Mouse (Mus musculus) stomach, embryonic 15.5 days (tissue): ENCODE data around the gene Shq1. TPM values are rescaled to one million over a fixed set of nuclear protein-coding genes. Genes with fewer than 3 reads are reported as not detected.
A peak's percentile ranks its signal among the peaks of the same experiment; 100 is the strongest.

Experiments
- ATAC-seq: fragments of 200-750 bp; cut with Nextera tagmentation; 2 replicates; pipeline ENCODE4 v1.8.0; 2017; ENCODE audit warnings: low read depth, moderate number of reproducible peaks, moderate TSS enrichment; ENCODE audit not compliant: insufficient read depth, low FRiP score
- H3K27ac ChIP-seq: fragments of 300-500 bp; sonication (generic); 2 replicates; pipeline ENCODE4 v1.5.1; 2015; ENCODE audit warnings: mild to moderate bottlenecking, inconsistent platforms
- H3K27me3 ChIP-seq: fragments of 300-500 bp; sonication (generic); replicated peaks from 2 replicates; pipeline ENCODE4 v1.6.1; 2015; ENCODE audit warnings: inconsistent platforms
- H3K36me3 ChIP-seq: fragments of 300-500 bp; sonication (generic); 2 replicates; pipeline ENCODE4 v1.6.1; 2015; ENCODE audit warnings: inconsistent platforms
- H3K4me1 ChIP-seq: fragments of 300-500 bp; sonication (generic); 2 replicates; pipeline ENCODE4 v1.6.1; 2015; ENCODE audit warnings: inconsistent platforms
- H3K4me2 ChIP-seq: fragments of 300-500 bp; sonication (generic); 2 replicates; pipeline ENCODE4 v1.6.1; 2015; ENCODE audit warnings: mild to moderate bottlenecking, inconsistent platforms
- H3K4me3 ChIP-seq: fragments of 300-500 bp; sonication (generic); replicated peaks from 2 replicates; pipeline ENCODE4 v1.5.1; 2015; ENCODE audit warnings: inconsistent platforms
- H3K9ac ChIP-seq: fragments of 300-500 bp; sonication (generic); 2 replicates; pipeline ENCODE4 v1.6.1; 2015; ENCODE audit warnings: inconsistent platforms
- H3K9me3 ChIP-seq: fragments of 300-500 bp; sonication (generic); 2 replicates; pipeline ENCODE4 v1.6.1; 2016; ENCODE audit warnings: inconsistent platforms
- WGBS: fragments of 180-500 bp; shearing (Covaris S2); methylation state at CpG from one replicate; pipeline ENCODE4 v1.1.7; 2015; 5-methylcytosine and 5-hydroxymethylcytosine counted together
- polyA plus RNA-seq: library from polyadenylated mRNA; unstranded; fragments of >200 nt; fragmentation: Nextera tagmentation; extraction: Ambion mirVana; gene quantifications from 2 replicates; pipeline ENCODE4 v1.2.1, GENCODE M21; 2015

Gene Shq1
- polyA plus RNA-seq, 1 experiment from 2014 or later: 15.6 TPM

DNA sequence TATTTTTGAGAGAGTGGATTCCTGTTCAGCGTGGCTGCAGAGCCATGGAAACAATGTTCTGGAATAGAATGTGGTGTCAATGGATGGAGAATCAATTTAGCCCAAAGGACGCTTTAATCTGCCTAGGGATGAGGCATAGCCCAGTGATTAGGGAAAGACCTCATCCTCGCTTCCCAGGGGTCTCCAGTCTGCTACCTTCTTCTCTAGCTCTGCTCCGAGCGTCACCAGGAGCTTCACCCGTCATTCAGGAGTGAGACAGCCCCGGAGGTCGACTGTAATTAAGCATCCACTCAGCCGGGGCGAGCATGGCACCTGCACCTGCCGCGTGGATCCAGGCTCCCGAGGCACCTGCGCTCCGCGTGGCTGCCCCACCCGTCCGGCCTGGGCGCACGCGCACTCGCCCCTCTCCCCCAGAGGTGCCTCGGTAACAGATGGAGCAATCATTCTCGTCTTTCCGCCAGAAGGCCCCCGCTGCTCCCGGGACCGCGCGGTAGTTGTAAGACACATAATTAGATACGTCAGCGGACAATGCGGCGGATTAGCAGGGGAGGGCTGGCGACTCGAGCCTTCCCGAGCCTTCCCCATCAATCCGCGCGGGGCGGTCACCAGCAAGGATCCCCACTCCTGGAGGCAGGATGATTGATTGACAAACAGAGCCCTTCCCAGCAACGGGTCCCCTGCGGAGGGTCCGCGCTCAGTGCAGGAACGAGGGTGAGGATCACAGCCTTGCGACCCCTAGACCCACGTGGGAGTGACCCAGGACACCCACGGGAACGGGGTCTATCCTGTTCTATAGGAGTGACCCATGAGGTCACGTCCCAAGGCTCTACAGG is 108.0 kb downstream of the Shq1 start:
- peak overlapping the region; percentile 40 for H3K4me3 ChIP-seq
- 1% methylated on average over 51 of the region's 51 CpGs for WGBS
- H3K27ac ChIP-seq: no peak overlapping the region
- H3K36me3 ChIP-seq: no peaks in the 10 kb centered on the region
- H3K27me3 ChIP-seq: peaks cover 11% of the 10 kb centered on the region
- peaks cover 16% of the 10 kb centered on the region; the same call in 1 of the 2 replicates for H3K4me1 ChIP-seq
- ATAC-seq: peak; percentile 12; the same call in 1 of the 2 replicates
- H3K9me3 ChIP-seq: no peaks in the 10 kb centered on the region
- peak overlapping the region; percentile 99 for H3K4me2 ChIP-seq
- H3K9ac ChIP-seq: 0 out of 2 replicates have a peak overlapping the region, but pooled peaks have one; percentile 27

GRCm38 (mm10) chr6:100558057-100558456 is 112.9 kb downstream of the Shq1 start:
- peaks cover 5% of the 10 kb centered on the region; the same call in 1 of the 2 replicates for H3K4me1 ChIP-seq
- no peak overlapping the region for H3K27ac ChIP-seq
- ATAC-seq: no peak
- no peak overlapping the region for H3K4me2 ChIP-seq
- no peaks in the 10 kb centered on the region for H3K9me3 ChIP-seq
- H3K4me3 ChIP-seq: no peak overlapping the region
- peaks cover 13% of the 10 kb centered on the region for H3K27me3 ChIP-seq
- whole genome bisulfite sequencing: 57% methylated on average over 8 of the region's 8 CpGs
- H3K9ac ChIP-seq: no peak overlapping the region
- no peaks in the 10 kb centered on the region for H3K36me3 ChIP-seq

DNA sequence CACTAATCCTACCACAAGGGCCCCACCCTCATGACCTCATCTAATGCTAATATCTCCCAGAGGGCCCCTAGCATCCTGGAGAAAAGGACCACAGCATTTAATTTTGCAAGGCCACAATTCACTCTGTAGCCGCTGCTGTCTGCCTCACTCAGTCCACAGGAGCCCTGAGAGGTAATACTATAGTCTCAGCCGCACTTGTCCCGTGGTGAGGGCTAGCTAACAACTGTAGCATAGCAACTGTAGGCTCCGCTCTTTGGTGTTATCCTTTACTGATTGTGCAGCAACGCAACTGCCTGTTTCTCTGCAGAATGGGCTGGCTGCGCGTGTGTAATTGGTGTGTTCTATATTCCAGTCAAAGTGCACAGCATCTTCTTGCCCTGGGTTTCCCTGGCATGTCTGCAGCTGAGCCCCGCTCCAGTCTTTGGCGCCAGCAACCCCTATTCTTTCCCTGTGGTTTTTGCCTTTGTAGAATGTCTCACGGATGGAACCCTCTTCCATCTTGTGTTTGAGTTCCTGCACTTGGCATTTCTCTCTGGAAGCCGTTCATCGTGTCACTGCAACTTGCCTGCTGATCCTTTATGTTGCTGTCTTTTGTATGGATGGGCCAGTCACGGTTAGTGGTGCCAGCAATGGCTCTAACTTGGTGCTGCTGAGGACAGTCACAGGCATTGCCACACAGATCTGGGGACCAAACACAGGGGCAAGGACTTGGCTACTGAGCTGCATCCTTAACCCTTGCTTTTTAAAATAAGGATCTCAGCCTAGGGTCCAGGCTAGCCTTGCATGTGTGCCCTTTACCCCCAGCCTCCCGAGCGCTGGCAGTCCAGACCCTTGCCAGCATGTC is 128.6 kb downstream of the Shq1 start:
- H3K36me3 ChIP-seq: no peaks in the 10 kb centered on the region
- no peak overlapping the region for H3K4me2 ChIP-seq
- WGBS: 80% methylated on average over 15 of the region's 15 CpGs
- H3K27ac ChIP-seq: no peak overlapping the region
- H3K4me1 ChIP-seq: peaks cover 6% of the 10 kb centered on the region
- no peaks in the 10 kb centered on the region for H3K9me3 ChIP-seq
- H3K9ac ChIP-seq: no peak overlapping the region
- H3K27me3 ChIP-seq: no peaks in the 10 kb centered on the region
- no peak for ATAC-seq
- H3K4me3 ChIP-seq: no peak overlapping the region

- Histone ChIP-seq H3K4me1 (peaks cover 6% of the 10 kb centered on the region), H3K27ac (no peak overlapping the region), H3K9me3 (no peaks in the 10 kb centered on the region), H3K27me3 (no peaks in the 10 kb centered on the region), H3K4me3 (no peak overlapping the region), H3K9ac (no peak overlapping the region), H3K4me2 (no peak overlapping the region), H3K36me3 (no peaks in the 10 kb centered on the region)
- 54% methylated on average over 4 of the region's 4 CpGs for WGBS
- ATAC-seq: no peak; the same call in 1 of the 2 replicates
These were observed 131.3 kb downstream of the Shq1 start for GRCm38 (mm10) chr6:100539698-100540097.

DNA sequence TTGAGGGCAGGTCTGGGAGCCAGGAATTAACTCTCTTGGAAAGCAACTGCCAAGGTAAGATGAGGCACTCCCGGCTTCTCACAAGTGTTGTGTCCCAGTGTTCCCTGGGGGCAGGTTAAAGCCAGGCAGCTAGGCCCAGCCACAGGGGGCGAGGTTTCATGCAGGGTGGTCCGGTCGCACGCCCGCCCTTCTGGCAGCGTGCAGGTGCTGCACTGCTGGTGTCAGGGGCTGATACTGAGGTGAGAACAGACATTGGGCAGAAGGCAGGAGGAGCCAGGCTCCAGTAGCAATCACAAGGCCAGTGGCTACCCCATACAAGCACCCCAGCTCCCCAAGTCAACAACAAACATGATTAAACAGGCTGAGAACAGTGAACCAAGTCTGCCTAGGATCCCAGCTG is 132.4 kb downstream of the Shq1 start:
- no peak overlapping the region for H3K9ac ChIP-seq
- 0 out of 2 replicates have a peak, but pooled peaks have one; percentile 15 for ATAC-seq
- H3K27ac ChIP-seq: peak overlapping the region; percentile 8; the same call in 1 of the 2 replicates
- H3K4me2 ChIP-seq: no peak overlapping the region
- H3K36me3 ChIP-seq: no peaks in the 10 kb centered on the region
- H3K4me3 ChIP-seq: no peak overlapping the region
- H3K4me1 ChIP-seq: peaks cover 6% of the 10 kb centered on the region
- 61% methylated on average over 7 of the region's 7 CpGs for WGBS
- H3K27me3 ChIP-seq: no peaks in the 10 kb centered on the region
- no peaks in the 10 kb centered on the region for H3K9me3 ChIP-seq

DNA sequence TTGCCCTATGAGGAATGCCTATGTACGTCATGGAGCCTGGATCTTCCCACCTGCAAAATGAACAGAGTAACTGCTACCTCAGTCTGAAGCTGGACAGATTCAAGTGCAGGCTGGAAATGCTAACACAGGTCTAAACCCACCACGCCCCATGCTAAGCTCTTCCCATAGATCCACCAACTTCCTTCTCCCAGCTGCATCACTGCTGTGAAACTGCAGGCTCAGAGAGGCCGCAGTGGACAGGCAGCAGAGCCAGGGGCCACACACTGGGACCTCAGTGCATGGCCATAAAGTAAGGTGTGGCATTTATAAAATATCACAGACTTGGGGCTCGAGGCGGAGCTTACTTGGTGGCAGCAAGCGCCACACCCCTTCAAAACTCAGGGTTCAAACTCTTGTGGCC is 133.0 kb downstream of the Shq1 start:
- ATAC-seq: 0 out of 2 replicates have a peak, but pooled peaks have one; percentile 28

GRCm38 (mm10) chr6:100537042-100537441 is 133.9 kb downstream of the Shq1 start:
- H3K4me3 ChIP-seq: no peak overlapping the region
- H3K9ac ChIP-seq: no peak overlapping the region
- WGBS: 78% methylated on average over 5 of the region's 5 CpGs
- no peak for ATAC-seq
- no peaks in the 10 kb centered on the region for H3K36me3 ChIP-seq
- no peak overlapping the region for H3K27ac ChIP-seq
- H3K4me2 ChIP-seq: no peak overlapping the region
- H3K27me3 ChIP-seq: no peaks in the 10 kb centered on the region
- H3K9me3 ChIP-seq: no peaks in the 10 kb centered on the region
- H3K4me1 ChIP-seq: peaks cover 6% of the 10 kb centered on the region

More for the DNA sequence above, 133.0 kb downstream of the Shq1 start:
- Histone ChIP-seq H3K4me3 (no peak overlapping the region), H3K9me3 (no peaks in the 10 kb centered on the region), H3K4me1 (peaks cover 6% of the 10 kb centered on the region), H3K9ac (no peak overlapping the region), H3K27me3 (no peaks in the 10 kb centered on the region), H3K36me3 (no peaks in the 10 kb centered on the region), H3K27ac (no peak overlapping the region), H3K4me2 (no peak overlapping the region)
- WGBS: 66% methylated on average over 6 of the region's 6 CpGs

GRCm38 (mm10) chr6:100533364-100533763 is 137.6 kb downstream of the Shq1 start:
- no peak for ATAC-seq
- H3K27ac ChIP-seq: no peak overlapping the region
- H3K9ac ChIP-seq: no peak overlapping the region
- H3K4me2 ChIP-seq: no peak overlapping the region
- peaks cover 6% of the 10 kb centered on the region; the same call in 1 of the 2 replicates for H3K4me1 ChIP-seq
- 37% methylated on average over 6 of the region's 7 CpGs for WGBS
- no peak overlapping the region for H3K4me3 ChIP-seq
- H3K27me3 ChIP-seq: no peaks in the 10 kb centered on the region
- H3K9me3 ChIP-seq: no peaks in the 10 kb centered on the region
- no peaks in the 10 kb centered on the region for H3K36me3 ChIP-seq

- H3K27me3 ChIP-seq: no peaks in the 10 kb centered on the region
- ATAC-seq: no peak
- no peak overlapping the region for H3K27ac ChIP-seq
- no peaks in the 10 kb centered on the region for H3K9me3 ChIP-seq
- no peaks in the 10 kb centered on the region for H3K36me3 ChIP-seq
- no peak overlapping the region for H3K4me3 ChIP-seq
- no peak overlapping the region for H3K4me2 ChIP-seq
- no peak overlapping the region for H3K9ac ChIP-seq
- no peaks in the 10 kb centered on the region for H3K4me1 ChIP-seq
- WGBS: 89% methylated on average over 8 of the region's 8 CpGs
These were observed 138.6 kb downstream of the Shq1 start for GRCm38 (mm10) chr6:100532326-100532725.

- H3K4me1 ChIP-seq: peaks cover 5% of the 10 kb centered on the region; the same call in 1 of the 2 replicates
- WGBS: 51% methylated on average over 3 of the region's 3 CpGs
- H3K9ac ChIP-seq: no peak overlapping the region
- no peaks in the 10 kb centered on the region for H3K9me3 ChIP-seq
- H3K27ac ChIP-seq: no peak overlapping the region
- H3K36me3 ChIP-seq: no peaks in the 10 kb centered on the region
- H3K4me2 ChIP-seq: no peak overlapping the region
- no peak for ATAC-seq
- H3K4me3 ChIP-seq: no peak overlapping the region
- no peaks in the 10 kb centered on the region for H3K27me3 ChIP-seq
These were observed 141.3 kb downstream of the Shq1 start for GRCm38 (mm10) chr6:100529673-100530072.

- ATAC-seq: no peak
- H3K4me3 ChIP-seq: no peak overlapping the region
- no peak overlapping the region for H3K9ac ChIP-seq
- H3K27me3 ChIP-seq: no peaks in the 10 kb centered on the region
- H3K36me3 ChIP-seq: no peaks in the 10 kb centered on the region
- H3K4me2 ChIP-seq: no peak overlapping the region
- no peaks in the 10 kb centered on the region for H3K9me3 ChIP-seq
- no peak overlapping the region for H3K27ac ChIP-seq
- H3K4me1 ChIP-seq: peaks cover 5% of the 10 kb centered on the region; the same call in 1 of the 2 replicates
- 52% methylated on average over 7 of the region's 7 CpGs for WGBS
These were observed 142.4 kb downstream of the Shq1 start for GRCm38 (mm10) chr6:100528556-100528955.

DNA sequence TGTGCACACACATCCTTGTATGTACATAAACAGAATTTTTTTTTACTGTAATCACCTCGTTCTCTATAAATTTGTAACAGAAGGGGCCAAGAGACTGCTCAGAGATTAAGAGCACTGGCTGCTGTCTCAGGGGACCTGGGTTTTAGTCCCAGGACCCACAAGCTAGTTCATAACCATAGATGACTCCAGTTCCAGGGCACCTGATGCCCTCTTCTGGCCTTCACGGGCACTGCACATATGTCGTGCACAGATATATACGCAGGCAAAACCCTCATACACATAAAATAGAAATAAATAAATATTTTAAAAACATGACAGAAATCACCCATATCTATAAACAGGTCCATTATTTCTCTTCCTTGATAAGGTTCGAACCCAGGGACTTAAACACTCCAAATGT is 143.0 kb downstream of the Shq1 start:
- peaks cover 5% of the 10 kb centered on the region; the same call in 1 of the 2 replicates for H3K4me1 ChIP-seq
- 87% methylated on average over 5 of the region's 5 CpGs for WGBS
- no peaks in the 10 kb centered on the region for H3K9me3 ChIP-seq
- no peak overlapping the region for H3K27ac ChIP-seq
- ATAC-seq: no peak
- H3K27me3 ChIP-seq: no peaks in the 10 kb centered on the region
- H3K4me2 ChIP-seq: no peak overlapping the region
- no peaks in the 10 kb centered on the region for H3K36me3 ChIP-seq
- no peak overlapping the region for H3K9ac ChIP-seq
- no peak overlapping the region for H3K4me3 ChIP-seq
